Mouse (Mus musculus): ENCODE measurements at regions not wholly inside any gene's neighbourhood (a gene's known extent, or its start where the extent isn't known, plus 50 kb on each side); places are given as distances from the start of the nearest gene placed in this dataset.

DNA sequence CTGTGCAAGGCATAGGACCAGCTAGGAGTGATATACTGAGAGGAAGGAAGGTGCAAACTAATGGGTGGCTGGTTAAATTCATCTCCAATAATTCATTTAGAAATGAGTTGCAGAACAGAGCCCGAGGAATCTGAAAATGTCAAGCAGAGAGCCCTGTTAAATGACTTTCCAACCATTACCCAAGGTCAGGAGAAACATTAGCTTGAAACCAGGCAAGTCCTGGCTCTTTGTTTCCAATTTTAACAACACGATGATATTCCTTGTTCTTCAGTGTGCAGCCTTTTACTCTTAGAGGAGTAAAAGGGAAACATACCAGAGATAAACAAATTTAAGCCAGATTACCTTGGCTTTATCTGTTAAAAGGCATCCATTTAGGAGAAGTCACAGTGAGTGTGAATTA, 2318.4 kb downstream of the Poteg start:
- no peak for DNase-seq (ENCODE audit: low spot score in 2 of 2)

DNA sequence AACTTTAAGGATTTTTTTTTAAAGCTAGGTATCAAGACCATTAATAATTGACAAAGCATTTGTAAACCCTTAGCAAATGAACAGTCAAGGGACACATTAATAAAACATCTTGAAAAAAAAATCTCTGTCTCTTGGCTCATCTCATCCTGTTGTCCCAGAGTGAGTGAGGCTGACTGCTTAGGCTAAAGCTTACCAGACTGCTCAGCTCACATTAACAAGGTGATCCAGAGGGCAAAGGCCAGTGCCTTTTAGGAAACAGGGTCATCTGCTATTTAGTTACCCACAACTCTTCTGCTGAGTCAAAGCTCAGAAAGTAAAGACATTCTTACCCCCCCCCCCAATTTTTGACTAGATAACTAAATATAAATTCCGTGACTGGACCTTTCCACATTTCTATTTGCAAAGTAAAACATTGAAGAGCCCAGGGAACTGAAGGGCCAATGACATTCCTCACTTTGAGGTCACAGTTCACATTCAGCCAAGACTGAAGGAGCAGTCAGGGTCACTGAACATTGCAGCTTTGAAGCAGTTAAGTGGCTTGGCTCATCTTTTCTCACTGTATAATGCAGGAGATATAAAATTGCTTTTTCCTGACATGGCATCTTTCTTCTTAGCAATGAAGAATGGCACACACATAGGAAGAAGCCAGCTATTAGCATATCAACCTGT, 2318.9 kb downstream of the Poteg start:
- DNase-seq (ENCODE audit: low spot score in 2 of 2) = no peak

DNA sequence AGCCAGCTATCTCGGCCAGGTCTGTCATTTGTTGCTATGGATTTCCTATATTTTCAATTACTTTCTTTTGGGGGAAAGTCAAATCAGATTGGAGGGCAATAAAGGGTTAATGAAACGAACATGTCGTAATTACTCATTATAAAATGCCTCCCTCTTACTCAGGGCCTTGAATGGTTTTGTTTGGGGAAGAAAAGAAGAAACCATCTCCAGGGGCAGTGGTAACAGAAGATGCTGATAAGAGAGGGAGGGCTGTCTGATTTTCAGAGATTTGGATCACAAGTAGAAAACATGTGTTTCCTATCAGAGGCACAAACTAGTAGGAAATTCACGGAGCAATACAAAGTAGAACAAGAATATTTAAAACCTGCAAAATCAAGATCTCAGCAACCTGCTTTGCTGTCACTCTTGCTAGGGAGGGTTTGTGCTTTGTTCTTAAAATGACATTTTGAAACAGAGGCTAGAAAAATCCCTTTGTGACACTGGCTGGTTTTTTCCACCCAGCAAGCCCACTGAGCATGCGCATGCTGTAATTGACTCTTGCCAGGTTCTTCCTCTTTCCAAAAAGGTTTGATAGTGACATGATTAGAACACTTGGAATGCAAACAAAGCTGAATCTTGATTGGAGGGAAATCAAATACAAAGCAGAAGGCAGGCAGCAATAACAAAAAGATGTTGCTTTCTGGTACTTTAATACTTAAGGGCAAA, 2329.8 kb downstream of the Poteg start:
- peak; percentile 19 to 35 for DNase-seq (ENCODE audit: low spot score in 2 of 2)

DNA sequence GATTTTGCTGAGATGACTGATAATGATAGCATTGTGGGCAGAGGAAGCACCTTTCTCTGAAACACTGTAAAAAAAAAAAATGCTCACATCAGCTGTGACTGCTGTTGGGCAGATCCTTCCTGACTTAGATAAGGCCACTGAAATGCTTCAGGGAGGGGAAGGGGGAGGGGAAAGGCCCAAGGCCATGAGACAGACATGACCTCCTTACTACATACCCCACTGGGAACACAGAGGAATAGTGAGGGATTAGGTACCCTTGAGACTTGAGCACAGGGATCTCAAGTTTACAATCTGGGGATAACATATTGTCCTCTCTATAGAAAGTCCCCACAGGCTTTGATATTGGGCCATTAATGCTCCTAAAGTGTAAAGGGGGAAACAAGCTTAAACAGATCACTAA, 2341.7 kb downstream of the Poteg start:
- no peak for DNase-seq (ENCODE audit: low spot score in 2 of 2)

DNA sequence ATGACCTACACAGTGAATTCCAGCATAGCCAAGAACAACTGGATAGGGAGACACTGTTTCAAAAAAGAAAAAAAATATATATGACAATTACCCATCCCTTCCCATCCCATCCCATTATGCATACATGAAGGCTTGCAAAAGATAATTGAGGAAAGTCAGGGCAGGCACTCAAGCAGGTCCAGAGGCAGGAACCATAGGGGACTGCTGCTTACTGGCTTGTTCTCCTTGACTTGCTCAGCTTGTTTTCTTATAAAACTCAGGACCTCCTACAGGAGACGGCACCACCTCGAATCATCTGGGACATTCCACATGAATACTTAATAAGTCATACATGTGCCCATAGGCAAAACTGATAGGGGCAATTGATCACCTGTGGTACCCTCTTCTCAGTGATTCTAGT, 2342.6 kb downstream of the Poteg start:
- DNase-seq (ENCODE audit: low spot score in 2 of 2) = no peak

DNA sequence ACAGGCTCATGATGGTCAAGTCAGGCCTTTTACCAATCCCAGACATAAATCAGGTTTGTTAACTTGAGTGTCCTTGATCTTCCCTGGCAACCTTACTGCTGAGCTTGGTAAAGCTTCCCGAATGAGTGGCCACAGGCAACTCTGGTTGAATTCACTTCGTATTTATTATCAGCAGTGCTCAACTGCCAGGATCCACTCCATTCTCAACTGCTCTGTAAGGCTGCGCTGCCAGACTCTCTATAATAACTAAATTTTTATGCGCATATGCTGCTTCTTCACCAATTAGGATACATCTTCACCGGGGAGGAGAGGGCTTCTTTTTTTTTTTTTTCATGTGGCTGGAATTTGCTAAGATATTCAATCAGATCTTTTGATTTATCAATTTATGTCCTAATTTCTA, 2359.8 kb downstream of the Poteg start:
- no peak for DNase-seq (ENCODE audit: low spot score in 2 of 2)

DNA sequence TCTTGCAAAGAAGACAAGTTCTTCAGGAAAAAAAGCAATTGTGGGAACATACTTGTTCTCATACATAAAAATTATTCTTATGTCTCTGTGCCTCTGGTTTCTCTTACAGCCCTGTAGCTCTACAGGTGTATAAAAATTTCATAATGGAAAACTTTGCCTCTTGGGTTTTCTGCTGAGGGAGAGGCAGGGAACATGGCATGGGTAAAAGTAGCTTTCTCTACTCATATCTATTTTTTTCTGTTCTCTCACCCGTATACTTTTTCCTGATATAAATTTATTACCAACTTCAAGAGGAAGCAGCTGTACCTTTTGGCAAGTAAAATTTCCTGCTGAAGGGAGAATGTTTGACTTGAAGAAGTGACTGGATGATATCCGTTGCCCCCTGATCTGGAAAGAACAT, 2388.6 kb downstream of the Poteg start:
- DNase-seq (ENCODE audit: low spot score in 2 of 2) = no peak

Measured in layer of hippocampus, postnatal 10 days (tissue).